Mouse (Mus musculus) neutrophil, adult 5-6 weeks (primary cell): ENCODE results near the gene Als2cr12. TPM values are rescaled to one million over a fixed set of nuclear protein-coding genes. Genes with fewer than 3 reads are reported as not detected.
"Not testable (repeated sequence)": the region's sequence is repeated elsewhere in the genome, so short reads cannot be mapped to it uniquely, and the experiment has no call there.

Experiments
- ATAC-seq: fragments of 151-379, 151-347 bp; 2 replicates; pipeline ENCODE4 v1.8.0; 2017; ENCODE audit warnings: mild to moderate bottlenecking, moderate TSS enrichment; ENCODE audit not compliant: insufficient number of reproducible peaks, poor library complexity, low FRiP score, severe bottlenecking; ENCODE audit errors: extremely low read depth
- total RNA-seq: library from RNA; stranded (forward); fragments of 200-1000 nt; gene quantifications from 2 replicates; pipeline ENCODE4 v1.2.3, GENCODE M21; 2017

Gene Als2cr12
- total RNA-seq, 1 experiment from 2014 or later = 0.35 TPM

- ATAC-seq = peak; percentile 69; the same call in 1 of the 2 replicates
Observed at GRCm38 (mm10) chr1:58697607-58698006, 1.8 kb upstream of the Als2cr12 start.

GRCm38 (mm10) chr1:58693696-58694095 is 2.1 kb downstream of the Als2cr12 start:
- no peak for ATAC-seq

- not testable (repeated sequence) for ATAC-seq
Observed at GRCm38 (mm10) chr1:58691718-58692117, 4.1 kb downstream of the Als2cr12 start.

GRCm38 (mm10) chr1:58690834-58691488 is 4.8 kb downstream of the Als2cr12 start:
- ATAC-seq = not testable (repeated sequence)

GRCm38 (mm10) chr1:58690006-58690744 is 5.6 kb downstream of the Als2cr12 start:
- ATAC-seq = no peak

- no peak for ATAC-seq
Observed at GRCm38 (mm10) chr1:58689426-58689825, 6.4 kb downstream of the Als2cr12 start.

GRCm38 (mm10) chr1:58678412-58678811 is 17.4 kb downstream of the Als2cr12 start:
- ATAC-seq = peak; percentile 46; the same call in 1 of the 2 replicates

GRCm38 (mm10) chr1:58677575-58677974 is 18.2 kb downstream of the Als2cr12 start:
- peak; percentile 49; the same call in 1 of the 2 replicates for ATAC-seq

GRCm38 (mm10) chr1:58675011-58675410 is 20.8 kb downstream of the Als2cr12 start:
- no peak for ATAC-seq

GRCm38 (mm10) chr1:58672116-58672515 is 23.7 kb downstream of the Als2cr12 start:
- no peak for ATAC-seq

- peak; percentile 97 for ATAC-seq
Observed at GRCm38 (mm10) chr1:58669635-58670034, 26.2 kb downstream of the Als2cr12 start.

GRCm38 (mm10) chr1:58668191-58668590 is 27.6 kb downstream of the Als2cr12 start:
- no peak for ATAC-seq

- ATAC-seq = not testable (repeated sequence)
Observed at GRCm38 (mm10) chr1:58663365-58663764, 32.4 kb downstream of the Als2cr12 start.

GRCm38 (mm10) chr1:58662671-58663070 is 33.1 kb downstream of the Als2cr12 start:
- not testable (repeated sequence) for ATAC-seq

GRCm38 (mm10) chr1:58652480-58653403 is 43.0 kb downstream of the Als2cr12 start:
- peak; percentile 84 for ATAC-seq

- not testable (repeated sequence) for ATAC-seq
Observed at GRCm38 (mm10) chr1:58651571-58652456, 44.0 kb downstream of the Als2cr12 start.

- ATAC-seq = not testable (repeated sequence)
Observed at GRCm38 (mm10) chr1:58628847-58629246, 66.9 kb downstream of the Als2cr12 start.
